Mouse (Mus musculus): ENCODE data around the gene Olfr633.
"Not testable (repeated sequence)": the region's sequence is repeated elsewhere in the genome, so short reads cannot be mapped to it uniquely, and the experiment has no call there.

The Olfr633 gene

DNA sequence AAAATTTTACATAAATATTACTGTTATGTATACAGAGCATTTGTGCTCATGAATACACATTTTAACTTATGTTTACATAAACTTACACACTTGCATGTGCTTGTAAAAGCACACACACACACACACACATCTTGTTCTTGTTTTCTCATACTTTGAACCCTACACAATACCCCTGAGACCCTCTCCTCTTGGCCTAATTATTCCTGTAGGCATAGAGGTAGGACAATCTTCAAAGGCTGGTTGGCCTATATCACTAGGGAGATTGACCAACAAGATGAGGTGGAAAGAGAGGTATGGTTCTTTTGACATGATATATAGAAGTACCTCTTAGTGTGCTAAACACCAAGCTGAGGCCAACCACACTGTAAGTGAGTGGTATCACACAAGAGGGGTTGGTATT, at the start of gene Olfr633:
Gene Olfr633 (plus strand): TSS at position 301 of the 400 bp plus-strand sequence.
- no peak for DNase-seq

GRCm38 (mm10) chr7:103903187-103903586, 41.0 kb upstream of the Olfr633 start, which contains the start of gene Olfr65:
Gene Olfr65, plus strand, starts transcription at chr7:103903487.
- no peak for DNase-seq

GRCm38 (mm10) chr7:103910047-103910446, 34.2 kb upstream of the Olfr633 start:
- DNase-seq = no peak

DNA sequence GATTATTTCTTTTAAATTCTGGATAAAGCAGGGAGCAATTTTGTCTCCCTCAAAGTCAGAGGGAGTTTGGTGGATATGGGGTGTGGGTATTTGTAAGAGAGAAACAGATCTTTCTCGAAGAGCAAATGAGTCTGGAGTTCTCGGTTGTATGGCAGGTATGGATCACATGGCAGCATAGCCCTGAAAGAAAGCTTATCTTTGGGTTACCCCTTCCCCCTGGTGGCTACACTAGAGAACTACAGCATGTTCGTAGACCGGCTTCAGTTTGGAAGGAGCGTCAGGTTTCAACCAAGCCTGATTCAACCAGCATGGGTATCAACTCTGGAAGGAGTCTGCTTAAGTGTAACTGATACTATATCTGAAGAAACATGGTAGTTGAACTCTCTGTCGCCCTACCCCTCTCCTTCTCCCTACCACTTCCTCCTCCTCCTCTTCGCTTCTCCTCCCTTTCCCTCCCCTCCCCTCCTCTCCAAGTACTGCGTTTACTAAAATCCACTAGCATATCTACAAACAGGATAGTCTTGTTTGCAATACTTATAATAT, 31.2 kb upstream of the Olfr633 start:
- DNase-seq = no peak

- DNase-seq = no peak
Measured at GRCm38 (mm10) chr7:103915338-103915737, 28.9 kb upstream of the Olfr633 start.

DNA sequence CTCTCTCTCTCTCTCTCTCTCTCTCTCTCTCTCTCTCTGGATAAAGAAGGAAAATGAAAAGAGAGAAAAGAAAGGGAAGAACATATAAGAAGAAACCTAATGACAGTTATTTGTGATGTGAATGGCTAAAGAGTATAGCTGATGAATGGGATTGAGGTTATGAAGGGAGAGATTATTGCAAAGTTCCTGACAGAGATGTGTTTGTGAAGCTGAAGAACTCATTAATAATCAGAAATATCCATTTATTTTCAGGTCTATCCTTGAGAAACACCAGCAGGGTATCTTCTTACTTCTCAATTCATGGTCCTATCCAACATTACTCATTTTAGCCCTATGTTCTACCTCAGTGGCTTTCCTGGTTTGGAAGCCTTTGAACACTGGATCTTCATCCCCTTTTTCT, 15.7 kb upstream of the Olfr633 start, which contains the start of gene Olfr631:
Gene Olfr631 (plus strand): TSS at position 301 of the 400 bp plus-strand sequence.
- no peak for DNase-seq

DNA sequence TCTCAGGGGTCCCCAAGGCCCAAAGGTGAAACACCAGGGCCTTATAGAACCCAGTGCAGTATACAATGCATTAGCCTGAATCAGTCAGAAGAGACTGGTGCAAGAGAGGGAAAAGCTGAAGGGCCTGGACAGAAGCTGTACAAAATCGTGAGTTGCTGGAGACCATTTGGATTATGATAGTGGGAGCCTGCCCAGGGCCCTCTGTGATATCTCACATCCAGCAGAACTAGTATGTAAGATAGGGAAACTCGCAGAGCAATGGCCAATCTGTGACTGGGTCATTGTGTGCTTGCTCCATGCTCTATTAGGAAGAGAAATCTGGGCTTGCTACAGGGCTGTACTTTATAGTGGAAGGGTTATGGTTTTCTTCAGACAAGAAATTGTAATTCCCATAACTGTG, 10.0 kb upstream of the Olfr633 start, which contains the start of gene Olfr632:
Gene Olfr632 (plus strand): TSS at position 84 of the 400 bp plus-strand sequence.
- DNase-seq = no peak

- no peak for DNase-seq
Measured at GRCm38 (mm10) chr7:103942730-103943129, 1.5 kb upstream of the Olfr633 start.

- DNase-seq = not testable (repeated sequence)
Measured at GRCm38 (mm10) chr7:103966873-103967272, 22.6 kb downstream of the Olfr633 start.

GRCm38 (mm10) chr7:103970852-103971251, 26.6 kb downstream of the Olfr633 start, which contains the start of gene Olfr635:
Gene Olfr635, plus strand, starts transcription at chr7:103971152.
- no peak for DNase-seq

- DNase-seq = no peak
Measured at GRCm38 (mm10) chr7:103971782-103972181, 27.5 kb downstream of the Olfr633 start.

- DNase-seq = no peak
Measured at GRCm38 (mm10) chr7:103998446-103998845, 54.2 kb downstream of the Olfr633 start, which contains the start of gene Olfr638. Gene Olfr638, plus strand, starts transcription at chr7:103998746.
